Mouse (Mus musculus) heart, adult 2 months (tissue): ENCODE measurements at regions not wholly inside any gene's neighbourhood (a gene's known extent, or its start where the extent isn't known, plus 50 kb on each side); places are given as distances from the start of the nearest gene placed in this dataset.

Experiments used
- DNase-seq, 2 experiments: peaks; one replicate each; pipeline ENCODE4 v3.0.0; 2021
- H3K27ac ChIP-seq: fragments of 200-600 bp; 2 replicates; pipeline ENCODE4 v1.8.1; 2022
- H3K27me3 ChIP-seq: fragments of 200-500 bp; 2 replicates; pipeline ENCODE4 v1.6.1; 2012; ENCODE audit warnings: mild to moderate bottlenecking, low read length, inconsistent platforms, mixed read lengths; ENCODE audit not compliant: control insufficient read depth, insufficient read depth
- H3K36me3 ChIP-seq: fragments of 200-500 bp; 2 replicates; pipeline ENCODE4 v1.6.1; 2012; ENCODE audit warnings: low read length, inconsistent platforms; ENCODE audit not compliant: control insufficient read depth, insufficient read depth
- H3K4me1 ChIP-seq: fragments of 200-500 bp; 2 replicates; pipeline ENCODE4 v1.6.1; 2011; ENCODE audit warnings: low read length; ENCODE audit not compliant: control insufficient read depth, insufficient read depth
- H3K4me3 ChIP-seq: fragments of 200-600 bp; 2 replicates; pipeline ENCODE4 v1.8.1; 2022
- H3K79me2 ChIP-seq: fragments of 200-500 bp; replicated peaks from 2 replicates; pipeline ENCODE4 v1.6.1; 2012; ENCODE audit warnings: mild to moderate bottlenecking, inconsistent platforms, low read length, moderate library complexity, mixed read lengths; ENCODE audit not compliant: control insufficient read depth, insufficient read depth
- H3K9ac ChIP-seq: fragments of 200-500 bp; 2 replicates; pipeline ENCODE4 v1.6.1; 2012; ENCODE audit warnings: low read depth, mild to moderate bottlenecking, control low read depth, inconsistent platforms, low read length, mixed read lengths
- CTCF ChIP-seq: fragments of 200-600 bp; IDR thresholded peaks from 2 replicates; pipeline ENCODE4 v1.8.1; 2022; ENCODE audit warnings: antibody characterized with exemption, mild to moderate bottlenecking, moderate library complexity
- EP300 ChIP-seq: fragments of 200-500 bp; IDR thresholded peaks from 2 replicates; pipeline ENCODE4 v1.6.1; 2011; ENCODE audit warnings: low read depth, low read length, control low read depth; ENCODE audit not compliant: insufficient read depth
- POLR2A ChIP-seq: fragments of 200-500 bp; IDR thresholded peaks from 2 replicates; pipeline ENCODE4 v1.6.1; 2011; ENCODE audit warnings: mild to moderate bottlenecking, low read depth, low read length, control low read depth; ENCODE audit not compliant: insufficient read depth
- WGBS: fragments of 180-500 bp; shearing (Covaris S2); methylation state at CpG from one replicate; pipeline ENCODE4 v1.1.7; 2018; 5-methylcytosine and 5-hydroxymethylcytosine counted together
- intact Hi-C: fragments of 180-260 bp; cut with DNase I; formaldehyde crosslinking; loops from one replicate; pipeline ENCODE4 v1.15.1; 2025

- Histone ChIP-seq H3K4me1 (no peaks in the 10 kb centered on the region), H3K4me3 (no peak overlapping the region), H3K27me3 (no peaks in the 10 kb centered on the region), H3K27ac (no peak overlapping the region), H3K36me3 (no peaks in the 10 kb centered on the region), H3K79me2 (no peaks in the 10 kb centered on the region), H3K9ac (no peak overlapping the region)
- 75% methylated on average over 7 of the region's 7 CpGs for WGBS
- DNase-seq, result no peak
- no peak for TF ChIP-seq EP300
- no peak for TF ChIP-seq CTCF
- intact Hi-C loops, result no loop called here
Observed at GRCm38 (mm10) chr6:31945347-31945746, 104.7 kb upstream of the 1700012A03Rik start.

GRCm38 (mm10) chr6:31944546-31944945 lies 105.5 kb upstream of the 1700012A03Rik start:
- no peak for TF ChIP-seq EP300
- no peak for TF ChIP-seq CTCF
- TF ChIP-seq POLR2A, result no peak
- H3K36me3 ChIP-seq, result no peaks in the 10 kb centered on the region
- DNase-seq, result no peak
- no peak overlapping the region for H3K4me3 ChIP-seq
- H3K27ac ChIP-seq, result no peak overlapping the region
- WGBS, result 76% methylated on average over 8 of the region's 8 CpGs
- intact Hi-C loops, result no loop called here
- no peak overlapping the region for H3K9ac ChIP-seq
- H3K4me1 ChIP-seq, result no peaks in the 10 kb centered on the region
- H3K79me2 ChIP-seq, result no peaks in the 10 kb centered on the region
- H3K27me3 ChIP-seq, result no peaks in the 10 kb centered on the region

GRCm38 (mm10) chr6:31942696-31943095 lies 107.3 kb upstream of the 1700012A03Rik start:
- no peak overlapping the region for H3K27ac ChIP-seq
- H3K4me1 ChIP-seq, result peaks cover 2% of the 10 kb centered on the region; the same call in 1 of the 2 replicates
- H3K36me3 ChIP-seq, result no peaks in the 10 kb centered on the region
- no peak for DNase-seq
- no peaks in the 10 kb centered on the region for H3K27me3 ChIP-seq
- WGBS, result 60% methylated on average over 4 of the region's 4 CpGs
- TF ChIP-seq POLR2A (no peak), CTCF (no peak), EP300 (no peak)
- no peak overlapping the region for H3K4me3 ChIP-seq
- intact Hi-C loops, result no loop called here
- H3K79me2 ChIP-seq, result no peaks in the 10 kb centered on the region
- no peak overlapping the region for H3K9ac ChIP-seq

GRCm38 (mm10) chr6:31938216-31938814 lies 111.7 kb upstream of the 1700012A03Rik start:
- 6% methylated on average over 20 of the region's 20 CpGs for WGBS
- peaks cover 2% of the 10 kb centered on the region; the same call in 1 of the 2 replicates for H3K4me1 ChIP-seq
- peak; percentile 58 to 84 for DNase-seq
- intact Hi-C loops, result loop anchor here (1.0 to 10.0 kb wide), 4 partner anchors 246 to 653 kb away; no protein-coding TSS in a partner anchor
- H3K79me2 ChIP-seq, result no peaks in the 10 kb centered on the region
- no peak overlapping the region for H3K27ac ChIP-seq
- H3K9ac ChIP-seq, result no peak overlapping the region
- TF ChIP-seq POLR2A (no peak), CTCF (peak; percentile 73), EP300 (0 out of 2 replicates have a peak, but pooled peaks have one; percentile 39)
- no peaks in the 10 kb centered on the region; the same call in 1 of the 2 replicates for H3K27me3 ChIP-seq
- peak overlapping the region; percentile 47 for H3K4me3 ChIP-seq
- no peaks in the 10 kb centered on the region for H3K36me3 ChIP-seq

GRCm38 (mm10) chr6:31937146-31937545 lies 112.9 kb upstream of the 1700012A03Rik start:
- no peak for DNase-seq
- H3K79me2 ChIP-seq, result no peaks in the 10 kb centered on the region
- H3K27me3 ChIP-seq, result no peaks in the 10 kb centered on the region; the same call in 1 of the 2 replicates
- H3K4me3 ChIP-seq, result no peak overlapping the region
- intact Hi-C loops, result loop anchor here (5.0 to 10.0 kb wide), 2 partner anchors 248 to 275 kb away; no protein-coding TSS in a partner anchor
- H3K4me1 ChIP-seq, result peaks cover 2% of the 10 kb centered on the region; the same call in 1 of the 2 replicates
- WGBS, result 74% methylated on average over 12 of the region's 12 CpGs
- H3K36me3 ChIP-seq, result no peaks in the 10 kb centered on the region
- TF ChIP-seq POLR2A (no peak), EP300 (no peak), CTCF (no peak)
- no peak overlapping the region for H3K27ac ChIP-seq
- H3K9ac ChIP-seq, result no peak overlapping the region

GRCm38 (mm10) chr6:31934826-31935225 lies 115.2 kb upstream of the 1700012A03Rik start:
- TF ChIP-seq POLR2A, result no peak
- TF ChIP-seq CTCF, result no peak
- TF ChIP-seq EP300, result no peak
- H3K79me2 ChIP-seq, result no peaks in the 10 kb centered on the region
- no peak overlapping the region for H3K27ac ChIP-seq
- no peak overlapping the region for H3K9ac ChIP-seq
- intact Hi-C loops, result loop anchor here (5.0 to 10.0 kb wide), 2 partner anchors 250 to 273 kb away; no protein-coding TSS in a partner anchor
- no peak for DNase-seq
- peaks cover 2% of the 10 kb centered on the region; the same call in 1 of the 2 replicates for H3K4me1 ChIP-seq
- no peak overlapping the region for H3K4me3 ChIP-seq
- H3K27me3 ChIP-seq, result no peaks in the 10 kb centered on the region; the same call in 1 of the 2 replicates
- whole genome bisulfite sequencing, result 77% methylated on average over 10 of the region's 10 CpGs
- no peaks in the 10 kb centered on the region for H3K36me3 ChIP-seq
